Mouse (Mus musculus) myocyte (in vitro differentiated cells): Measurements from ENCODE around the gene Camk1d. TPM values are rescaled to one million over a fixed set of nuclear protein-coding genes. Genes with fewer than 3 reads are reported as not detected.

Experiments used
- H3K27me3 ChIP-seq: one replicate; pipeline ENCODE4 v1.6.1; 2011; ENCODE audit not compliant: control insufficient read depth, insufficient read depth, insufficient read length
- H3K36me3 ChIP-seq: one replicate; pipeline ENCODE4 v1.6.1; 2011; ENCODE audit not compliant: control insufficient read depth, insufficient read depth
- H3K4me2 ChIP-seq: one replicate; pipeline ENCODE4 v1.6.1; 2011; ENCODE audit warnings: low read depth, control low read depth
- H3K4me3 ChIP-seq: one replicate; pipeline ENCODE4 v1.5.1; 2011; ENCODE audit warnings: mild to moderate bottlenecking, control low read depth, moderate library complexity
- H3K79me2 ChIP-seq: one replicate; pipeline ENCODE4 v1.6.1; 2011; ENCODE audit not compliant: control insufficient read depth, insufficient read depth
- H3ac ChIP-seq: one replicate; pipeline ENCODE4 v1.6.1; 2011; ENCODE audit not compliant: control insufficient read depth, insufficient read length
- CEBPB ChIP-seq: IDR thresholded peaks from 2 replicates; pipeline ENCODE4 v1.6.1; 2011; ENCODE audit warnings: mild to moderate bottlenecking, moderate library complexity; ENCODE audit not compliant: poor library complexity, insufficient read depth, severe bottlenecking
- E2F4 ChIP-seq: IDR thresholded peaks from one replicate; pipeline ENCODE4 v1.6.1; 2011; ENCODE audit warnings: mild to moderate bottlenecking, control low read depth, moderate library complexity; ENCODE audit not compliant: insufficient read depth
- MAX ChIP-seq: IDR thresholded peaks from one replicate; pipeline ENCODE4 v1.6.1; 2011; ENCODE audit warnings: low read depth, mild to moderate bottlenecking, control low read depth
- MYOD1 ChIP-seq, 3 experiments: IDR thresholded peaks; one replicate each; pipeline ENCODE4 v1.6.1; 2011; ENCODE audit warnings: control low read depth in 2 of 3, low read depth in 2 of 3, mild to moderate bottlenecking in 2 of 3, moderate library complexity in 1 of 3; ENCODE audit not compliant: insufficient read length in 2 of 3, control insufficient read depth in 1 of 3
- MYOG ChIP-seq, 3 experiments: IDR thresholded peaks; one replicate each; pipeline ENCODE4 v1.6.1; 2011; ENCODE audit warnings: control low read depth in 2 of 3, low read depth in 2 of 3, mild to moderate bottlenecking in 2 of 3; ENCODE audit not compliant: insufficient read length in 2 of 3, control insufficient read depth in 1 of 3, insufficient read depth in 1 of 3
- POLR2A ChIP-seq: IDR thresholded peaks from one replicate; pipeline ENCODE4 v1.6.1; 2011; ENCODE audit warnings: low read depth, mild to moderate bottlenecking, control low read depth, moderate library complexity; ENCODE audit not compliant: insufficient read length
- POLR2AphosphoS2 ChIP-seq: IDR thresholded peaks from one replicate; pipeline ENCODE4 v1.6.1; 2011; ENCODE audit warnings: low read depth, control low read depth; ENCODE audit not compliant: insufficient read length
- REST ChIP-seq: IDR thresholded peaks from one replicate; pipeline ENCODE4 v1.6.1; 2011; ENCODE audit warnings: mild to moderate bottlenecking, control low read depth, moderate library complexity; ENCODE audit not compliant: insufficient read depth, insufficient read length
- SRF ChIP-seq: IDR thresholded peaks from one replicate; pipeline ENCODE4 v1.6.1; 2011; ENCODE audit warnings: low read depth; ENCODE audit not compliant: control insufficient read depth, insufficient read length
- TCF12 ChIP-seq: IDR thresholded peaks from one replicate; pipeline ENCODE4 v1.6.1; 2011; ENCODE audit warnings: mild to moderate bottlenecking, control low read depth; ENCODE audit not compliant: poor library complexity, insufficient read depth, severe bottlenecking
- TCF3 ChIP-seq: IDR thresholded peaks from one replicate; pipeline ENCODE4 v1.6.1; 2011; ENCODE audit warnings: low read depth, control low read depth; ENCODE audit not compliant: insufficient read length
- USF1 ChIP-seq: IDR thresholded peaks from one replicate; pipeline ENCODE4 v1.6.1; 2011; ENCODE audit warnings: low read depth, mild to moderate bottlenecking, control low read depth, moderate library complexity
- polyA plus RNA-seq: library from polyadenylated mRNA; unstranded; fragments of >200 nt; fragmentation: generic; extraction: Trizol; gene quantifications from one replicate; pipeline ENCODE4 v1.2.1, GENCODE M21; 2012; ENCODE audit warnings: missing spikeins

The Camk1d gene
- polyA plus RNA-seq, 1 experiment, result 1.1 TPM

DNA sequence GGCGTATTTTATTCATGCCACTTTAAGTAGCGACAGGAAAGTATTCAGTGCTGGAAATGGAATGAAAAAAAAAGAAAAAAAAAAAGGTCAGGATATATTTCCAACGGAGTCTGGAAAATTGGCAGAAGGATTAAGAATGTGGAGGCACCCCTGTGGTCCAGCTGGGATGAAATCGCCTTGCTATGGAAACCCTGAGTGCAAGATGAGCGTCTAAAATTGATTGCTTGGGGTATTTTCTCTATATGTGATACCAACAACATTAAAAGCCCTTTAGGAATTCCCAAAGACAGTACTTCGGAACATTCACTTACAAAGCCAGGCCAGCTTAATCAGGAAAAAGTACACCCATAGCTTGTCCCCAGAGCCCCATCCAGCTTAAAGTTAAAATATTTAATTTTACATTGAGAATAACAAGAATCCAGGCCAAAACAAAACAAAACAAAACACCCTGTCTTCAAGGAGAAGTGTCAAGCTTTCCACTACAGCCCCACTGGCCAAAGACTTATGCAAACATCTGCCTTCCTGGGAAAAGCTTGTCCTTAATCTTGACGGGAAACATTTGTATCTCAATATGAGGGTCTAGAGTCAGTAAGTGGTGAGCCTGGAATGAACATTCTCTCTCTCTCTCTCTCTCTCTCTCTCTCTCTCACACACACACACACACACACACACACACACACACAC is 41.3 kb downstream of the Camk1d start:
- Histone ChIP-seq H3ac (no peak overlapping the region), H3K4me3 (no peak overlapping the region), H3K36me3 (no peaks in the 10 kb centered on the region), H3K4me2 (no peak overlapping the region), H3K27me3 (no peaks in the 10 kb centered on the region), H3K79me2 (no peaks in the 10 kb centered on the region)
- TF ChIP-seq MAX (no peak), CEBPB (no peak), POLR2A (no peak), REST (no peak), MYOD1 (IDR thresholded peaks at IDR 0.05; ENCODE audit: control insufficient read depth in 1 of 3, insufficient read length in 2 of 3, low read depth in 2 of 3) (no peak), TCF3 (no peak), E2F4 (no peak), TCF12 (no peak), POLR2AphosphoS2 (no peak), MYOG (IDR thresholded peaks at IDR 0.05; ENCODE audit: control insufficient read depth in 1 of 3, insufficient read depth in 1 of 3, insufficient read length in 2 of 3, low read depth in 2 of 3) (no peak)

GRCm38 (mm10) chr2:5670146-5670545 is 44.2 kb downstream of the Camk1d start:
- Histone ChIP-seq H3K27me3 (no peaks in the 10 kb centered on the region), H3K4me2 (no peak overlapping the region), H3K36me3 (no peaks in the 10 kb centered on the region), H3K79me2 (no peaks in the 10 kb centered on the region), H3K4me3 (no peak overlapping the region), H3ac (no peak overlapping the region)
- TF ChIP-seq TCF12 (no peak), SRF (no peak), E2F4 (no peak), POLR2AphosphoS2 (no peak), USF1 (no peak), TCF3 (no peak), MYOG (IDR thresholded peaks at IDR 0.05; ENCODE audit: control insufficient read depth in 1 of 3, insufficient read depth in 1 of 3, insufficient read length in 2 of 3, low read depth in 2 of 3) (no peak)

DNA sequence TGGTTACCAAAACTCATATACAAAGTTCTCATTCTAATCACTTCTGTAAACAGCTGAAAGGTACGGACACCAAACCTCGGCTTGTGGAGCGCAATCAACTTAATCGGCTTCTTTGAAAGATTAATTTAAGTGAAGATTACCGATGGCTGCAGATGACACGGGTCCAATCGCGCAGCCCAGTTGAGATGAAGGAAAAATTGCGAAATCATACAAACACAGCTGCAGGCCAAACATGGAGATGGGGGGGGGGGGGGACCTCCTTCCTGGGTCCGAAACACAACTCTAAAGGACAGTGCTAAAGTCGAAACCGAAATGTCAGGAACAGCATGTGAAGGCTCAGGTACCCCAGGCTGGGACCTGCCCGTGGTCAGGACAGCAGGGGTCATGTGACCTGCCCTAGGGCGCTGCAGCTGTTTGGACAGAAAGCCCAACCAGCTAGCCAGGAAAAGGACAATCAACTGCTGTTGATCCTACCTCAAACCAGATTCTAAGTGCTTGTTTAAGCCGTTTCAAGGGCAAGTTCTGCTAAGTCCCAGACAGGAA is 44.7 kb downstream of the Camk1d start:
- no peak for TF ChIP-seq E2F4
- no peak for TF ChIP-seq USF1
- no peak for TF ChIP-seq MYOG (IDR thresholded peaks at IDR 0.05; ENCODE audit: control insufficient read depth in 1 of 3, insufficient read depth in 1 of 3, insufficient read length in 2 of 3, low read depth in 2 of 3)
- no peak for TF ChIP-seq REST
- TF ChIP-seq SRF, result no peak
- TF ChIP-seq MYOD1 (IDR thresholded peaks at IDR 0.05; ENCODE audit: control insufficient read depth in 1 of 3, insufficient read length in 2 of 3, low read depth in 2 of 3), result no peak
- TF ChIP-seq POLR2A, result no peak
- TF ChIP-seq TCF3, result no peak
- no peak for TF ChIP-seq POLR2AphosphoS2
- no peak for TF ChIP-seq MAX
- TF ChIP-seq CEBPB, result no peak
- no peak for TF ChIP-seq TCF12
- no peak overlapping the region for H3K4me2 ChIP-seq
- no peaks in the 10 kb centered on the region for H3K36me3 ChIP-seq
- no peak overlapping the region for H3ac ChIP-seq
- H3K4me3 ChIP-seq, result no peak overlapping the region
- H3K79me2 ChIP-seq, result no peaks in the 10 kb centered on the region
- H3K27me3 ChIP-seq, result no peaks in the 10 kb centered on the region

GRCm38 (mm10) chr2:5668940-5669339 is 45.4 kb downstream of the Camk1d start:
- Histone ChIP-seq H3K36me3 (no peaks in the 10 kb centered on the region), H3K4me2 (no peak overlapping the region), H3K27me3 (no peaks in the 10 kb centered on the region), H3ac (no peak overlapping the region), H3K4me3 (no peak overlapping the region), H3K79me2 (no peaks in the 10 kb centered on the region)
- no peak for TF ChIP-seq REST
- TF ChIP-seq POLR2AphosphoS2, result no peak
- no peak for TF ChIP-seq CEBPB
- TF ChIP-seq TCF12, result no peak
- no peak for TF ChIP-seq TCF3
- TF ChIP-seq MYOG (IDR thresholded peaks at IDR 0.05; ENCODE audit: control insufficient read depth in 1 of 3, insufficient read depth in 1 of 3, insufficient read length in 2 of 3, low read depth in 2 of 3), result no peak
- no peak for TF ChIP-seq POLR2A
- TF ChIP-seq SRF, result no peak
- TF ChIP-seq E2F4, result no peak
- no peak for TF ChIP-seq MYOD1 (IDR thresholded peaks at IDR 0.05; ENCODE audit: control insufficient read depth in 1 of 3, insufficient read length in 2 of 3, low read depth in 2 of 3)
- TF ChIP-seq MAX, result no peak
- TF ChIP-seq USF1, result no peak

- Histone ChIP-seq H3K27me3 (no peaks in the 10 kb centered on the region), H3K36me3 (no peaks in the 10 kb centered on the region), H3K4me2 (no peak overlapping the region), H3K4me3 (no peak overlapping the region), H3ac (no peak overlapping the region), H3K79me2 (no peaks in the 10 kb centered on the region)
- no peak for TF ChIP-seq POLR2A
- TF ChIP-seq REST, result no peak
- no peak for TF ChIP-seq TCF3
These were observed 50.8 kb downstream of the Camk1d start for GRCm38 (mm10) chr2:5663499-5663898.
